Mouse (Mus musculus) intestine, postnatal 0 days (tissue): ENCODE data around the gene Nr4a3. TPM values are rescaled to one million over a fixed set of nuclear protein-coding genes. Genes with fewer than 3 reads are reported as not detected.

Experiments
- ATAC-seq: fragments of 200-750 bp; cut with Nextera tagmentation; 2 replicates; pipeline ENCODE4 v1.8.0; 2017; ENCODE audit warnings: mild to moderate bottlenecking, moderate TSS enrichment, moderate library complexity
- H3K27ac ChIP-seq: fragments of 300-500 bp; sonication (generic); 2 replicates; pipeline ENCODE4 v1.5.1; 2014; ENCODE audit warnings: mild to moderate bottlenecking, low read depth, low read length, moderate library complexity
- H3K27me3 ChIP-seq: fragments of 300-500 bp; sonication (generic); replicated peaks from 2 replicates; pipeline ENCODE4 v1.6.1; 2014; ENCODE audit warnings: low read length, mixed read lengths; ENCODE audit not compliant: control insufficient read depth, insufficient read depth
- H3K36me3 ChIP-seq: fragments of 300-500 bp; sonication (generic); 2 replicates; pipeline ENCODE4 v1.6.1; 2014; ENCODE audit warnings: mild to moderate bottlenecking, moderate library complexity; ENCODE audit not compliant: control insufficient read depth, insufficient read depth
- H3K4me1 ChIP-seq: fragments of 300-500 bp; sonication (generic); replicated peaks from 2 replicates; pipeline ENCODE4 v1.6.1; 2014; ENCODE audit warnings: antibody characterized with exemption, low read length, mixed read lengths; ENCODE audit not compliant: control insufficient read depth, insufficient read depth
- H3K4me2 ChIP-seq: fragments of 300-500 bp; sonication (generic); replicated peaks from 2 replicates; pipeline ENCODE4 v1.6.1; 2014; ENCODE audit warnings: low read depth, mild to moderate bottlenecking, moderate library complexity
- H3K4me3 ChIP-seq: fragments of 300-500 bp; sonication (generic); 2 replicates; pipeline ENCODE4 v1.5.1; 2014; ENCODE audit warnings: low read depth, low read length
- H3K9ac ChIP-seq: fragments of 300-500 bp; sonication (generic); 2 replicates; pipeline ENCODE4 v1.6.1; 2014; ENCODE audit warnings: mild to moderate bottlenecking, low read depth, low read length
- H3K9me3 ChIP-seq: fragments of 300-500 bp; sonication (generic); 2 replicates; pipeline ENCODE4 v1.6.1; 2016; ENCODE audit warnings: mixed run types; ENCODE audit not compliant: control insufficient read depth
- CTCF ChIP-seq: sonication (generic); IDR thresholded peaks from 2 replicates; pipeline ENCODE4 v1.5.1; 2016; ENCODE audit warnings: low read depth, mild to moderate bottlenecking, control low read depth, antibody characterized with exemption, moderate library complexity
- WGBS: fragments of 180-500 bp; shearing (Covaris S2); extraction: QIAGEN DNeasy Blood & Tissue Kit; methylation state at CpG from one replicate; pipeline ENCODE4 v1.1.7; 2014; 5-methylcytosine and 5-hydroxymethylcytosine counted together
- polyA plus RNA-seq: library from polyadenylated mRNA; unstranded; fragments of >200 nt; fragmentation: Nextera tagmentation; extraction: Ambion mirVana; gene quantifications from 2 replicates; pipeline ENCODE4 v1.2.1, GENCODE M21; 2015

Nr4a3 gene
- polyA plus RNA-seq, 1 experiment from 2014 or later = 0.27 TPM

GRCm38 (mm10) chr4:48072006-48072405, 27.1 kb downstream of the Nr4a3 start:
- Histone ChIP-seq H3K27ac (no peak overlapping the region), H3K4me3 (no peak overlapping the region), H3K27me3 (no peaks in the 10 kb centered on the region), H3K4me1 (no peaks in the 10 kb centered on the region), H3K9ac (no peak overlapping the region), H3K9me3 (no peaks in the 10 kb centered on the region), H3K4me2 (no peak overlapping the region), H3K36me3 (no peaks in the 10 kb centered on the region)
- no peak for ATAC-seq
- no peak for TF ChIP-seq CTCF
- 71% methylated on average over 3 of the region's 3 CpGs for WGBS

- H3K27me3 ChIP-seq = no peaks in the 10 kb centered on the region
- H3K9ac ChIP-seq = no peak overlapping the region
- no peak overlapping the region for H3K4me2 ChIP-seq
- H3K4me1 ChIP-seq = no peaks in the 10 kb centered on the region
- no peak for ATAC-seq
- no peaks in the 10 kb centered on the region for H3K9me3 ChIP-seq
- TF ChIP-seq CTCF = no peak
- H3K27ac ChIP-seq = no peak overlapping the region
- H3K4me3 ChIP-seq = no peak overlapping the region
- WGBS = 86% methylated on average over 6 of the region's 6 CpGs
- no peaks in the 10 kb centered on the region for H3K36me3 ChIP-seq
These were observed 28.4 kb downstream of the Nr4a3 start for GRCm38 (mm10) chr4:48073325-48073724.

- H3K27ac ChIP-seq = no peak overlapping the region
- no peaks in the 10 kb centered on the region for H3K4me1 ChIP-seq
- TF ChIP-seq CTCF = no peak
- H3K9ac ChIP-seq = no peak overlapping the region
- no peak overlapping the region for H3K4me3 ChIP-seq
- H3K4me2 ChIP-seq = no peak overlapping the region
- no peaks in the 10 kb centered on the region for H3K27me3 ChIP-seq
- WGBS = 85% methylated on average over 5 of the region's 5 CpGs
- ATAC-seq = no peak
- no peaks in the 10 kb centered on the region for H3K36me3 ChIP-seq
- H3K9me3 ChIP-seq = no peaks in the 10 kb centered on the region
These were observed 29.7 kb downstream of the Nr4a3 start for GRCm38 (mm10) chr4:48074451-48075240.

GRCm38 (mm10) chr4:48076693-48077471, 31.9 kb downstream of the Nr4a3 start:
- Histone ChIP-seq H3K36me3 (no peaks in the 10 kb centered on the region), H3K9me3 (no peaks in the 10 kb centered on the region), H3K4me2 (no peak overlapping the region), H3K27me3 (no peaks in the 10 kb centered on the region), H3K9ac (no peak overlapping the region), H3K4me3 (no peak overlapping the region), H3K4me1 (no peaks in the 10 kb centered on the region), H3K27ac (no peak overlapping the region)
- no peak for ATAC-seq
- 61% methylated on average over 13 of the region's 13 CpGs for WGBS
- no peak for TF ChIP-seq CTCF

GRCm38 (mm10) chr4:48078213-48078612, 33.3 kb downstream of the Nr4a3 start:
- WGBS = 17% methylated on average over 4 of the region's 4 CpGs
- no peak overlapping the region for H3K4me2 ChIP-seq
- H3K36me3 ChIP-seq = no peaks in the 10 kb centered on the region
- H3K9ac ChIP-seq = no peak overlapping the region
- no peaks in the 10 kb centered on the region for H3K27me3 ChIP-seq
- no peaks in the 10 kb centered on the region for H3K9me3 ChIP-seq
- TF ChIP-seq CTCF = no peak
- no peak for ATAC-seq
- no peaks in the 10 kb centered on the region for H3K4me1 ChIP-seq
- H3K4me3 ChIP-seq = no peak overlapping the region
- no peak overlapping the region for H3K27ac ChIP-seq

- Histone ChIP-seq H3K36me3 (no peaks in the 10 kb centered on the region), H3K9ac (no peak overlapping the region), H3K4me3 (no peak overlapping the region), H3K9me3 (no peaks in the 10 kb centered on the region), H3K27ac (no peak overlapping the region), H3K27me3 (no peaks in the 10 kb centered on the region), H3K4me2 (no peak overlapping the region), H3K4me1 (no peaks in the 10 kb centered on the region)
- 49% methylated on average over 8 of the region's 8 CpGs for WGBS
- no peak for ATAC-seq
- TF ChIP-seq CTCF = no peak
These were observed 34.5 kb downstream of the Nr4a3 start for GRCm38 (mm10) chr4:48079285-48080039.
